Mouse (Mus musculus): Measurements from ENCODE around the gene Fbp1.
"Not testable (repeated sequence)": the region's sequence is repeated elsewhere in the genome, so short reads cannot be mapped to it uniquely, and the experiment has no call there.

The Fbp1 gene

GRCm38 (mm10) chr13:62887712-62888441 lies at the start of gene Fbp1:
Gene Fbp1, minus strand, starts transcription at chr13:62888282.
- DNase-seq (ENCODE audit: inconsistent age in 2 of 2, low spot score in 1 of 2), result no peak

DNA sequence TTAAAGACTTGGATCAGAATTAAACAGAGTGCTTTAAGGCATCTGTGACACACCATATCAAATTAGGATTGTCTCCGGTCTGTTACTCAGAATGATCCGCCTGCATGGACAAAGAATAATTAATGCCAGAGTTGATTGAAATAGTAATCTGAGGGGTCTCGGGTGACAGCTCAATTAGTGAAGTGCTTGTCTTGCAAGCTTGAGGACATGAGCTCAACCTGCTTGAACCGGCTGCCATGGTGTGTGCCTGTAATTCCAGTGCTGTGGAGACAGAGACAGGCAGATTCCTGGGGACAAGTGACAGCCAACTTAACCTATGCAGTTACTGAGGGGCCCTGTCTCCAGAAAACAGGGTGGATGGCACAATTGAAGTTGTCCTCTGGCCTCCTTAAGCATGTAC lies 44.4 kb upstream of the Fbp1 start:
- no peak for DNase-seq (ENCODE audit: inconsistent age in 2 of 2, low spot score in 1 of 2)

GRCm38 (mm10) chr13:62929766-62930389 lies 41.8 kb upstream of the Fbp1 start:
- DNase-seq (ENCODE audit: inconsistent age in 2 of 2, low spot score in 1 of 2), result peak; percentile 22 to 87

DNA sequence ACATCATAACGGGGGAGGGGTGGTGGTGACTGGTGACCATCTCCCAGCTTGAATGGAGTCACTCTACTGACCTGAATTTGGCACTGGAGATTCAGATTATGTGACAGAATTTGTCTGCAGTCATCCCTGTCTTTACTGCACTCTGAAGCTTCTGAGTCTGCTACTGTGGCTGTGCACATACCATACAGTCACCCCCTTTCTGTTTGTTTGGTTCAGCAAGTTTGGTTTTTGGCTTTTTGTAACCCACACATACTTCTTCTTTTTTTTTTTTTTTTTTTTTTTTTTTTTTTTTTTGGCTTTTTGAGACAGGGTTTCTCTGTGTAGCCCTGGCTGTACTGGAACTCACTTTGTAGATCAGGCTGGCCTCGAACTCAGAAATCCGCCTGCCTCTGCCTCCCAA lies 41.1 kb upstream of the Fbp1 start:
- not testable (repeated sequence) for DNase-seq (ENCODE audit: inconsistent age in 2 of 2, low spot score in 1 of 2)

DNA sequence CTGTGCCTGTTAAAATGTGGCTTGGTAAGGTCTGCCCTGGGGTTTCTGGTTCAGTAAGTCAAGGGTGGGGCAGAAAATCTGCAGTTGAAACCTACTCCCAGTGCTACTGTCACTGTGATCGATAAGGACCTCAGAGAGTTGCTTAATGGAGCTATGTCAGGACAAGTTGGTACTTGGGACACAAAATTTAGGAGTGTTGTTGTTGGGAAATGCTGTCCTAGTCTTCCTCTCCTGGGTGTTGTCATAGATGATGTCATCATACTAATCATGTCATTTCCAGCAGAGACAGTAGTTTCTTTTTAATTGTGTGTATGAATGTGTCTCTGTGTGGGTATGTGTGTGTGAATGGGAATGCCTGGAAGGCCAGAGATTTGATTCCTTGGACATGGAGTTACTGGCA lies 39.4 kb upstream of the Fbp1 start:
- peak in 1 of 2 experiments; percentile 34 for DNase-seq (ENCODE audit: inconsistent age in 2 of 2, low spot score in 1 of 2)

GRCm38 (mm10) chr13:62926479-62926878 lies 38.4 kb upstream of the Fbp1 start:
- DNase-seq (ENCODE audit: inconsistent age in 2 of 2, low spot score in 1 of 2), result peak; percentile 61 to 89

DNA sequence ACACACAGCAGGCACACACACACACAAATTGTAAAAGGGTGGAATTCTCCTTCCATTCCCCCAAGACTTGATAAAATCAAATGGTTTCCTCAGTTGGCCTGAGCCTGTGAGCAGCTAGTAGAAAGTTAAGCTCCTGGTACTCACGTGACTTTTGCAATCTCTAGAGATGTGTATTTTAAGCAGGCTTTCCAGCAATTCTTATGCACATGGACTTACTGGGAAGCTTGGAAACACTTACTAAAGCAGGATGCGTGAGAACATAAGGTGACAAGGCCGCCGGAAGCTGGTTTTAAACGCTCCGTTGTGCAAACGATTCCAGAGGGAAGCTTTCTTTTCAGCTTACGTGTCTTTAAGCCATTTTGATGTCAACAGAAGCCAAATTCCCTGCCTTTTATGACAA lies 35.1 kb upstream of the Fbp1 start:
- no peak for DNase-seq (ENCODE audit: inconsistent age in 2 of 2, low spot score in 1 of 2)

- no peak for DNase-seq (ENCODE audit: inconsistent age in 2 of 2, low spot score in 1 of 2)
These were observed 34.6 kb upstream of the Fbp1 start for GRCm38 (mm10) chr13:62922645-62923044.

GRCm38 (mm10) chr13:62919647-62920341 lies 31.7 kb upstream of the Fbp1 start:
- DNase-seq (ENCODE audit: inconsistent age in 2 of 2, low spot score in 1 of 2), result peak; percentile 68 to 88

DNA sequence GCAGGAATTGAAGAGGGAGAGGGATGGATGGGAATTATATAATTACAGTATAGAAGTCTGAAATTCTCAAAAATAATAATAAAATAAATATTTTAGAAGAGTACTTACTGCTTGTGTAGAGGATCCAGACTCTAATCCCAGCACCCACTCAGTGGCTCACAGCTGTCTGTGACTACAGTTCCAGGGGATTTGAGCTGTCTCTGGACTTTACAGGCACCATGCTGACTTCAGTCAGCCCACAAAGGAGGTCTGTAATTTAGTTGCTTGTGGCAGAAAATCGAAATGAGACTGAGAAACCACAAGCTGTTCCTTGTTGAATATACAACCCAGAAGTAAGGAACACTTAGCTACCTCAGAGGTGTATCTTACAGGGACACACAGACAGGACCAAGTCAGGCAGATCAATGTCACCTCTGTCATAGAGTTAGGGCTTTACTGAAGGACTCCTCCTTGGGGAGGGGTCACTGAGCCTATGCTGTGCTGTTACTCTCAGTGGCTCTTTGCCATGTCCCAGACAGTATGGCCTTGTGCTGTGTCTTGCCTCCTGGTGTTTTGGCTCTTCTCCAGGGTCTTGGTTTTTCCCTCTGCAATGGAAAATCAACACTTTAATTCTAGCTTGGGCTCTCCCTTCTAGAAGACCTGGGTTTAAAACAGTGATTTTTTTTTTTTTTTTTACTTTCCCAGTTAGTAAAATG lies 29.5 kb upstream of the Fbp1 start:
- DNase-seq (ENCODE audit: inconsistent age in 2 of 2, low spot score in 1 of 2), result peak; percentile 49 to 83

DNA sequence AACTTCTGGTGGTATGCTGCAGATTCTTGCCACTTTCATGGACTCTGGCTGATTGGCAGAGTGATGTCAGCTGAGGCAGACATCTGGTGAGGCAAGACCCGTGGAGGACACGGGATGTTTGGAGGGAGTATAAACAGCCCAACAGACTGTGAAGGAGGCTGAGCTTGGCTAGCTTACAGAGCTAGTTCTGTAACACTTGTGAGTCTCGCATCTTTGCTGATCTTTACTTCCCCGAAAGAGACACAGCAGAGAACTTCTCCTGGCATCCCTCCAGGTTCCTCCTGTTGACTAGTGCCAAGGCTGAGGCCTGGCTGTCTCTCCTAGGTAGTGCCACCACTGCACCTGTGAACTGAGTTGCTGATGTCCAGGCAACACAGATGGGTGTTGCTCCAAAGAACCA lies 28.6 kb upstream of the Fbp1 start:
- DNase-seq (ENCODE audit: inconsistent age in 2 of 2, low spot score in 1 of 2), result peak in 1 of 2 experiments; percentile 59

DNA sequence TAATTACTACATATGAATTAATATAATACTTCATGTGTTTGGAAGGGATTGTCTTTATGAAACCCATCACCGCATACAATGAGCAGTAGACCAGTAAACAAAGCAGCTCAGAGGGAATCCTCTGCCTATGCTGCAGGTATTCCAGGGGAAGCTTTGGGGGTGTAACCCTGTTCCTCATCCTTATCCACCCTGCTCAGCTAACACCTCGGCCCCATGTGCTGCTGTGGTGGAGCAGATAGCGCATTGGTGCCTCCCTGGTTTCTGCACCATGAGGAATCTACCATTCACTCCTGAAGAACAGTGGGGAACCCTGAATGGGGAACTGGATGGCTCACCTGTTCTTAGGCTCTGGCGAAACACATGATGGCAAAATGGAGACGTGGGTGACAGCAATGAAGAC lies 23.5 kb upstream of the Fbp1 start:
- no peak for DNase-seq (ENCODE audit: inconsistent age in 2 of 2, low spot score in 1 of 2)

GRCm38 (mm10) chr13:62910206-62910605 lies 22.1 kb upstream of the Fbp1 start:
- no peak for DNase-seq (ENCODE audit: inconsistent age in 2 of 2, low spot score in 1 of 2)

DNA sequence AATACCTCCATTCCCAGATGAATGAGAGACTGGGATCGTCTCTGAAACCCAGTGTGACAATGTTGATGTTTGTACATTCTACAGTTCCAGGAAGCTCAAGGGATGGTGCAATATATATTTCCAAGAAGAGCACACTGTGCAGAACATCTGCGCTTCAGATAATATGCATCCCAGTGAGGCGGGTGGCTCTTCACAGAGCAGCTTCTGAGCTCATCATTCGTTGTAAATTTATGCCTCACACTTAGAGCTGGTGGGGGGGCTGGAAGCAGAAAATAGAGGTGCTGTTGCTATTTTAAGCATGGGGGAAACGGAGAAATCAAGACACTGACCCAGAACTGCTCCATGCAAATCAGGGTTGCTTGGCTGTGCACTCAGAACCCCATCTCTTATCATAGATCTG lies 21.7 kb upstream of the Fbp1 start:
- no peak for DNase-seq (ENCODE audit: inconsistent age in 2 of 2, low spot score in 1 of 2)

DNA sequence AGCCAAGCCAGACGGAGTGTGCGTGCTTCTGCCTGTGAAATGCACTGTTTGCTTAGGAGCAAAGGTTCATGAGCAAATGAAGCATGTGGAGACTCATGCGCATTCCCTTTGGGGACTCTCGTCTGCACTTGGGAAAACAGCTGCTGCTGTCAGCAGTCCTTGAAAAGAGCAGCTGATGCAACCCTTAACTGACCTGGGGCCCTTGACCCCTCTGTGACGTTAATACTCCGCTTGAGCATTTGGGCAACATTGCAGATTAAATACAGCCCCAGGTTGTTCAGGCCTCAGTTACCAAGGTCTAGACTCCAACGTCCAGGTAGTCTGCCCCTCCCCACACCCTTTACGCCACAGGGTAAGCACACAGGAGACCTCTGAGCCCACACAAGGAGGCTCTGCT lies 20.1 kb upstream of the Fbp1 start:
- DNase-seq (ENCODE audit: inconsistent age in 2 of 2, low spot score in 1 of 2), result peak; percentile 31 to 86

- DNase-seq (ENCODE audit: inconsistent age in 2 of 2, low spot score in 1 of 2), result no peak
These were observed 19.6 kb upstream of the Fbp1 start for GRCm38 (mm10) chr13:62907527-62908162.

DNA sequence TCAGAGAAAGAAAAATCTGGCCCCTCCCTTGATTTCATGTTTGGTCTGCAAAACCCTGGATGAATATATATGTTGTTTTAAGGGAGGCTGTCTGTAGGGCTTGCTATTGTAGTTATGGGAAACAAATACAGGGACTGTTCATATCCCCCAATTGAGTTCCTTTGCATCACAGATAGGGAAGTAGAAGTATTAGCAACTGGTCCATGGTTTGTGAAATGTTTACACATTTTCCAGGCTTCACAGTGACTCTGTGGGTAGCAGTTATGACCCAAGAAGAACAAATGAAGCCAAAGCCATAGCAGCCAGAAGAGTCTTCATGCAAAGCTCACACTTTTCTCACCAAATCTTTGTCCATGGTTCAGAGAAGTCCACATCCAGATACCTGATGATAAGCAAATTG lies 13.1 kb upstream of the Fbp1 start:
- no peak for DNase-seq (ENCODE audit: inconsistent age in 2 of 2, low spot score in 1 of 2)

DNA sequence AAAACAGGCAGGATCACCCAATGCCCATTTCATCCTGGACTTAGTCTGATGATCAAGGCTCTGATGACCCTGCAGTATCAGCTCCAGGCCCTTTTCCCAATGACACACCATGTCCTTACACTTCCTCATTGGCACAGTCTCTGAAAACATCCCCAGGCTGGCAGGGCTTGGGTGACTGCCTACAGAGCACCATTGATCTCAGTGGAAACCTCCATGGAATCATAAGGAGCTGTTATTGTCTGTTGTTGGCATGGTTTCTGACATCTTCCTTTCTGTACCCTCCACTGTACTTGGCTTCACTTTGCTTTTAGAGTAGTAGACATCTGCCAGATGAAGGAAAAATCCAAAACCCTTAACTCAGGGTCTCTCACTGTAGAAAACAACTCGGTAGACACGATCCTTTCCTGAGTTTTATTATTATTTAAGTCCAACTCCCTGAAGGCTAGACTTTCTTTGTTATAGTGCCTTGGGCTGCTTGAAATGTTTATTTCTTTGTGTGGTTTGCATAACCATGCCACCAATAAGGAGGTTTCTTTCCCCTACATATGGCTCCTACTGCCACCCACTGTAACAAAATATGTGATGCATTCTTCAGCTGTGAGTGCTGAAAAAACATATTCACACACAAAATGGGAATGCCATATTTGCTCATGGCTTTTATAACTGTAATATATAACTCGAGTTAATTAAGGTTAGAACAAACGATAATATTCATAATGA lies 10.0 kb upstream of the Fbp1 start:
- no peak for DNase-seq (ENCODE audit: inconsistent age in 2 of 2, low spot score in 1 of 2)

DNA sequence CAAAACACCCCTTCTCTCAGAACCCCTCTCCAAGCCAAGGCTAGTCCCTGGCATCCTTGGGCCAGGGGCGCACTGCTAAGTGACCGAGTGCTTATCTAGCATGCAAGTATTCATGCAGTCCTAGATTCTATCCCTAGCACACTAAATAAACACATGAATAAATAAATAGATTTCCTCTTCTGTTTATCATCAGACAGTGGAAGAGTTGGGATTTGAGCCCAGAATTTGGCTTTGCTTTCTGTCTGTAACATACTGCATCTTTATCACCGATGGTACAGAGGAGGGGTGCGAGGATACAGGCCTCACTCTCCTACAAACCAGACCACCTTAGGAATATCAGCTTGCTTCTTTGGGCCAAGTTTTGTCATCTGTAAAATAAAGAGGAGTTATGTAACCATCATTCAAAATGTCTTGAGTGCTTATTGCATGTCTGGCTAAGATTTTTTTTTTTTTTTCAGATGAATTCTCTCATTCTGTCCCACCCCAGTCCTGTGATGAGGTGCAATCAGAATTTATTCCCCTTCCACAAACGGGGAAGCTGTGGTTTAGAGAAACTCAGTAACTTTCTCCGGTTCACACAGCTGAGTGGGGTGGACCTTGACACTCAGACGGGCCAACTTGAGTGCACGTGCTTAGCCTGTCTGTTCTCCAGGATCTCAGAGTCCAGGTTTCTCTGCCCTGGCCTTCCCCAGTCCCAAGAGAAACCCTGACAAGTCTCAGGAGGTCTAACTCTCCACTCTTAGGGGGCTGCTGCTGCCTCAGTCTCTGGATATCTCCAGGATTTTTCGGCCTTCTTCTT lies 5.2 kb upstream of the Fbp1 start:
- no peak for DNase-seq (ENCODE audit: inconsistent age in 2 of 2, low spot score in 1 of 2)

DNA sequence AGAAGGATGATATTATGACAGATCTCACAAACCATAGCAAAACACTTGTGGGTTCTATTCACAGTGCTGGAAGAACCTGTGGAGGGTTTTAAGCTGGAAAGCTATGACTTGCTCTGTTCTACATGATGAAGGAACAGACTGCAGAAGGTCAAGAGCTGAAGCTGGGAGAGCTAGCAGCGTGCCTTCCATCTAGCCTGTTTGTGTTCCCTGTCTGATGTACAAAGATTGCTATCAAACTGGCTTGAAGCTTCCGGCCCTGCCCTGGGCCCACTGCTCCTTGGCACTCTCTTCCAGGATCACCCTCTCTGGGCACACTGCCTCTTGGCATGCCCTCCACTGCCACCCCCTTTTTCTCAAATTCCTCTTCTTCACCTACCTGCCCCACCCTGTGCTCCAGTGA lies 1.2 kb upstream of the Fbp1 start:
- DNase-seq (ENCODE audit: inconsistent age in 2 of 2, low spot score in 1 of 2), result no peak
